Mouse (Mus musculus) kidney, postnatal 36 days (tissue): ENCODE measurements around the gene Necab2.

ENCODE experiments used
- DNase-seq, 2 experiments: peaks; one replicate each; pipeline ENCODE4 v3.0.0; 2021 to 2022; ENCODE audit warnings: mixed read lengths in 2 of 2

The Necab2 gene

DNA sequence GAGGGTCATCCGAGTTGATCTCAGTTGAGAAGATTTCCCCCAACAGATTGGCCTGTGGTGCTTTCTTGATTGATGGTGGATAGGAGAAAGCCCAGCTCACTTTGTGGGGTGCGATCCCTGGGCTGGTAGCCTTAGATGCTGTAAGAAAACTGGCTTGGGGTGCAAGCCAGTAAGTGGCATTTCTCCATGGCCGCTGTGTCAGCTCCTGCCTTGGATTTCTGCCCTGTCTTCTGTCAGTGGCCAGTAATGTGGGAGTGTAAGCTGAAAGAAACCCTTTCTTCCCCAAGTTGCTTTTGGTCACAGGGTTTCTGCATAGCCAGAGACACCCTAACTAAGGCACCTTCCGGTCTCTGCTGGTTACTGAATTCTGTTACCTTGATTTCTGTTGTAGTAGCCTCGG is 9.5 kb downstream of the Necab2 start:
- DNase-seq, result no peak

DNA sequence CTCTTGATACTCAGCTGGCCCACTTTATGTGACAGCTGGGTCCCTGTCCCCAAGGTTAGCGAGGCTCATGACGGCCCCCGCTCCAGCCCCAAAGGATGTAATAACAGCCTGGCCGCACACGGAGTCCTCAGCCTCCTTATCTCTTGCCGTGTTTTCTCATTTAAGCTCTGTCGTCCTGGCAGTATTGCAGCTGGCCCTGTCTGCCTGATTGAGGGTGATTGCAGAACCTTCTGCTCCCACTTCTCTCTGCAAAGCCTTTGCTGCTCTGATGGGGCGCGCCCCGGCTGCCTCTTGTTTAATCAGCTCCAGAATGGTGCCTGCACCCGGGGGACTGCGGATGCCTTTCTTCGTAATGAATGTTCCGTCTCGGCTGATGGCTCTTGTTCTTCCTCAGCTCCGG is 13.2 kb downstream of the Necab2 start:
- no peak for DNase-seq

DNA sequence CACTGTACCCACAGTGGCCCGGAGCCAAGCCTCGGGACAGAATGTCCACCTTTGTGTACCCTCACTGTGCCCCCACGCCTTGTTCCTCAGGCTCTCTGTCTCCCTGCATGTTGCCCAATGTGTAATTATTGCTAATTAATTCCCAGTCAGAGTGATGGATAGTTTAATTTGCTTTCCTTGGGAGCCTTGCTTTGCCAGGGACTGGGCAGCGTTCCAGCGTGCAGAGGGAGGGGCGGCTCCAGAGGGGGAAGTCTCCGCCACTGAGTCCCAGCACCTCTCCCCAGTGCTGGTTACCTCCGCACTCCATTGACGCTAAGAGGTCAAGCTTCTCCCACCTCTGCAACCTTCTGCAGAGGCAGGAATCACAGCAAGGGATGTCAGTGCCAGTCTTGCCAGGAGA is 14.8 kb downstream of the Necab2 start:
- no peak for DNase-seq

DNA sequence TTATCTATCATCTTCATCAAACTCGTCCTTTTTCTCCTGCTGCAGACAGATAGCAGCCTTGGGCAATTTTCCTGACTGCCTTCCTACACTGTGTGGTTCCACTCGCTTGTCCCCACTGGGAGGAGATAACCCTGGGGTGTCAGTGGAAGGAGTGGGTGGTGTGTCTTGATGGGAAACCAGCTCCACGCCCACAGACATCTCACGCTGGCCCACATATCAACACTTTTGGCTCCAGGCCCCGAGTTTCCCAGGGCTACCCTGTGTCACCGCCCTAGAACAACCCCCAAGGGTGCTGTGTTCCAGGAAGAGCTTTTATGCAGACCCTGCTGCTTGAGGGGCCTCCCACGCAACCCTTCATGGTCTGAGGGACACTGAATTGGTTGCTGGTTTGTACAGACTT is 17.2 kb downstream of the Necab2 start:
- DNase-seq, result no peak

DNA sequence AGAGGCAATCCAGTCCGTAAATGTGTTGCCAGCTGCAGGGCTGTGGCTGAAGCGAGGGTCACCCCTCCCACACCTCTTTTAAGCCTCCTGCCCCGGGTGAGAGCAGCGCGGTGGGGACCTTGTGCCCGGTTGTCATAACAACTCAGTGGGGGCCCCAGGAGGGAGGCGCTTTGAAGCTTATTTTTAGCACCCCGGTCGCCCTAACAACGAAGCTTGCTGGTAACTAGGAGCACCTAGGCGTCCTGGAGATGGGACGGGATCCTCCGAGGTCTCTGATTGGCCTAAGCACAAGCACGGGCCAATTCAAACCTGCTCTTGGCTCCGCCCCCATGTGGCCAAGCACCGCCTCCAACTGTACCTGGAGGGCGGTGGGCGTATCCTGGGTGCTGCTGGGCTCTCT is 19.6 kb downstream of the Necab2 start:
- DNase-seq, result peak in 1 of 2 experiments; percentile 29

DNA sequence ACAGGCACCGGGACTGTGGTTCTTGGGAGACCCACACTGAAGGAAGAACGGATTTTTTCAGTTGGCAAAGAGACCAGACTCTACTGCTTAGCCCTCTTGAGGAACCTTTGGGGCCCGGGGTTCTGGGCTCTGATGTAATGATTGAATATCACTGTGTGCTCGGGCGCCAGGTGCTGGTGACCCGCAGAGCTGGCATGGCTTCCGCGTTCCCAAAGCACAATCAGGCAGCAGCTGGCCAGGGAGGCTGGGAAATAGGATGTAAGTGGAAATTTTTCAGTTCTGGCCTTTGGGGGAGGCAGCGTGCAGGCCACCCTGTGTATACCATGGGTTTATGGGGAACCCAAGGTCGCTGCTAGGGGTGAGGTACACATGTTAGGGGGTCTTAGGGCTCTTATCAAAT is 20.3 kb downstream of the Necab2 start:
- DNase-seq, result no peak

DNA sequence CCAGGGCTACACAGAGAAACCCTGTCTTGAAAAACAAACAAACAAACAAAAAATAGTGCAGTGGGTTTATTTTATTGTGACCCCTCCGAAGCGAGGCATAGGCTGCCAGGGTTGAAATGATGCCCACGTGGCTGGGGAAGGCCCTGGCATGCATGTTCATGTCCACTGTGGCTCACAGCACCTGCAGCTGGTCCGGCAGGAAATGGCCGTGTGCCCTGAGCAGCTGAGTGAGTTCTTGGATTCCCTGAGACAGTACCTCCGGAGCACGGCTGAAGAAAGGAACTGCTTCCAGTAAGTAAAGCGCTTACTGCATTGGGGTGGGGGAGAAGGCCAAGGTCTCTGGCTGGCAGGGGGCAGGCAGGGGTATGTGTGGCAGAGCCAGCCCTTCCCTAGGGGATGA is 21.6 kb downstream of the Necab2 start:
- no peak for DNase-seq

DNA sequence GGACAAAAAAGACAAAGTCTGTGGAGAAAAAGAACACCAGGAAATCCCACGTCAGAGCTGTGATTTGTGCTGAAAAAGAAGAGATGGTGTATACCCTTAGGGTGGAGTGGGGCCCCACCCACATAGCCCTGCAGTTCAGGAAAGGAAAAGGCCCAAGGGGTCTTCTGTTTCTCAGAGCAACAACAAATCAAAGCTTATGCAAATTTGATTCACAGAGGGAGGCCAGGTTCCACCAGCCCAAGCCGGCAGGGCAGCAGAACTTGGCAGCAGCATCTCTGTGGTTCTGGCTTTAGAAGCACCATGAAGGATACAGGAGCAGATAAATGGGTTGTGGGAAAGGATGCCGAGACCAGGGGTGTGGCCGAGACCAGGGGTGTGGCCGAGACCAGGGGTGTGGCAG is 32.2 kb downstream of the Necab2 start:
- no peak for DNase-seq

DNA sequence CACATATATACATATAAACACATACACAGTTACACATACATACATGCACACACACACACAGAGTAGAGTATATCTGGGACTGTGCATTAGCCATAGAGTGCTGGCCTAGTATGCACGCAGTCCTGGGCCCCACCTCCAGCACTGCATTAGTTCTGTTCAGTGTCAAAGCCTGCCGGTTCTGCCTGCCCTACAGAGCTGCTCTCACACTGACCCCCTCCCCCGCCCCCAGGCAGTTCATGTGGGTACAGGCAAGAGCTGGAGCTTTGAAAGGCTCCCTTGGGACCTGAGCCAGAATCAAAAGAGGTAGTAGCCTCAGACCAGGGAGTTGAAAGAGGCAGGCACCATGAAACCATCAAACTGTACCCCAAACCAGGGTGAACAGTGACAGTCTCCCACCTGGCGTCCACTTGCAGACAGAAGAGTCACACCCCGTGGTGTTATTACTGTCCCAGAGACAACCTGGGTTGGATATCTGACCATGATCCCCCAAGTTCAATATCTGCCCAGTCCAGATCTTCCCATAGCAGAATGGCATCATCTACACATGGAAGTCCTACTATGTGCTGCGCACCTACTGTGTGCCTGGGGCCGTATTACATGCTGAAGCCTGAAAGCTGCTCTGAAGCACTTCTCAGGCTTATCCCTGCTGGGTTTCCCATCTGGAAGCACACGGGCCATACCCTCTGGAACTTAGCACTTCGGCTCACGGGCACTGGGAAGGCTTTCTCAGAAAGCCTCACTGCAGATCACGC is 37.8 kb downstream of the Necab2 start:
- no peak for DNase-seq

DNA sequence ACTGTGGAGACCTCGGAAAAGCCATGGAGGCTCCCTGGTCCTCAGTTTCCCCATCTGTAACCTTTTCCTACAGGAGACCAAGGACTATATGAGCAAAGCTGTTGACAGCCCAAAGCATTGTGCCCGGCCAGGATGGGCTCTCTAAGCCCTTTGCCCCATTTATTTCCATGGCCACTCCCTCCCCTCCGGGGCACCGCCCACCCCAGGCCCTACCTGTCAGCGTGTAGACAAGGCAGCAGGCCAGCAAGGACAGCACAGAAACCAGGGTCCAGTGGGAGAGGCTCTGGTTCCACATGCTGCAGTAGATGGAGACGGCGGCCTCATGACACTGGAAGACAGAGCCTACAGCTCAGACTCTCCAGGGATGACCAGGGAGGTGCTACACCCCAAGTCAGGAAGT is 40.6 kb downstream of the Necab2 start:
- peak; percentile 36 to 57 for DNase-seq

DNA sequence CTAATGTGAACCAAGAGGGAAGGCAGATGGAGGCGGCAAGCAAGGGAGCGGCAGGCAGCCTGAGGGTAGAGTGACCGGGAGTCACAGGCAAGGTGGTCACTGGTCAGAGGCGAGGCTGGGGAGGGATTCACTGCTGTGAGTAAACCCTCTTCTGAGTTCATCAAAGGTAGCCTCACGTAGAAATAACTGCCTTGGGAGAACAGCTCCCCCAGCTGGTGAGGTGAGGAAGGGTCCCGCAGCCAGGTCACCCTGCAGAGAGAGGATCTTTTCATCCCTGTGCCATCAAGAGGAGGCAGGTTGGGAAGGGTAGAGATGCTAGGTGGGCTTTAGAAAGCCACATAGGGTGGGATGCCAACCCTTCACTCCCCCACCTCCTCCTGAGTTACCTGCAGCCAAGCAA is 50.3 kb downstream of the Necab2 start:
- DNase-seq, result peak; percentile 45 to 78

DNA sequence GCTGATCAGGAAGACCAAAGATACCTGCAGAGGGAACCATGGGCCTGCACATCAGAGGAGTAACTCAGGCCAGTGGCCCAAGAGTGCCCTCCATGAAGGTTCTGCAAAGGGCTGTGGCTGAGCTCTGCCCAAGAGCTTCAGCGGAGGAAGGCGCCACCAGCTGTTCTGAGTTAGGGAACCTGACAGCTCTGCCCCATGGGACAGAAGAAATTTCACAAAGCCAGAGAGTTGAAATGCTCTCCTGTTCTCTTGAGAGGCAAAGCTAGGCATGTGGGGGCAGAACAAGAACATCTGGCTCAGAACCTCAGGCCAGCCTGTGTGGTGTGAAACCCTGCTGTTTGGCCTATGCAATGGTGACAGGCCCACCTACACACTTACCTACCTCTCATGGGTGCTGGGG is 53.3 kb downstream of the Necab2 start:
- no peak for DNase-seq

DNA sequence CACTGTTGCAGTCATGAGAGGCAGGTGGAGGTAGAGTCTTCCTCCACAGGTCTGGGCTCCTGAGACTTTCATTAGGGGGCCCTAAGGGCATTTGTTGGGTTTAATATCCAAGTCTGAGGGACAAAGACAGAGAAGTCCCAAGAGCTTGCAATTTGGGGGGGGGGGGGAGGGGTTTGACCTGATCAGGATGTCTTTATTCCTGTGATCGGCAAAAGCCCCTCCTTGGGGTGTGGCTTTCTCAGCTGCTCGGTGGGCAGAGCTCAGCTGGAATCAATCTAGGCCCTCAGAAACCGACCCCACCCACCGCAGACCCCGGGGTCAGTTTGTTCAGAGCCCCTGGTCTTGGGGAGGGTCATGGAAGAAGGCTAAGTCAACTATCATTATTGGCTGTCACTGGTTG is 55.1 kb downstream of the Necab2 start, which contains the start of gene Slc38a8:
Gene Slc38a8 (minus strand): TSS at position 101 of the 400 bp plus-strand sequence.
- no peak for DNase-seq

DNA sequence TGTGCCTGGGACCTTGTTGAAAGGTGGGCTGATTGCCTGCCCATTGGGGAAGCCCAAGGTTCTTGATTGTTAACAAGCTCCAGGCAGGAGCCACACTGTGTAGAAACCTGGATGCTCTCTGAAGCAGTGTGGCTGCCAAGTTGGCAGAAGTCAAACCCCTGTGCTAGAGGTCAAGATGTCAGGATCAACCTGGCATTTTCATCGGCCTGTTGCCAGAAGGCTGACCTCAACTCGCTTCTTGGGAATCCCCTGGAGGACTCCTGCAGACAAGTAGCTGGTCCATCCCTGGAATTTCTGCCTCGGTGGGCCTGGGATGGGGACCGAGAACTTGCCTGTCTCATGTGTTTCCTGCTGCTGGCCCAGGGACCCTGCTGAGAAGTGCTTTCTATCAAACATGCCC is 55.6 kb downstream of the Necab2 start:
- DNase-seq, result peak in 1 of 2 experiments; percentile 13

DNA sequence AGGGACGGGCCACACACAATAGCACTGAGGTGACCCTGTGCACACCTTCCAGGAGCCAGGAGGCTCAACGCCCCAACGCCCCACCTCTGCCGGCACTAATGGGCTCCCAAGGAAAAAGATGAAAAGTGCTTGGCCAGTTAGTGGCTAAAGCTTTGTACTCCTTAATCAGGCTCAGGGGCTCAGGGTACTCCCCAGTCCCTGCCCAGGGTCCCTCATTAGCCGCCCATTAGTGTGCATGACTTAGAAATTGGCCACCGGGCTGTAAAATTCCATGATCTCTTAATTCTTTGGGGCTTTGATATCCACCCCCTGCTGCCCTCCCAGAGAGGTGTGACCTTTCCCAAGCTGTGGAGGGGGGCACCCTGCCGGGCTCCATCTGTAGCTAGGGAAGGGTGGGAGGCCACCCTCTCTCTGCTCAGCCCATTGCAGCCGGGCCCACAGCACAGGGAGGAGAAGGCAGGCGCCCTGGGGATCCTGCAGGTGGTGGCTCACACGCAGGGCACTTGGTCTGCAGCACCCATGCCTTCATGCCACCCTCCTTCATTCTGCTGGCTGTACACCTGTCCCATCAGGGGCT is 56.8 kb downstream of the Necab2 start:
- no peak for DNase-seq

DNA sequence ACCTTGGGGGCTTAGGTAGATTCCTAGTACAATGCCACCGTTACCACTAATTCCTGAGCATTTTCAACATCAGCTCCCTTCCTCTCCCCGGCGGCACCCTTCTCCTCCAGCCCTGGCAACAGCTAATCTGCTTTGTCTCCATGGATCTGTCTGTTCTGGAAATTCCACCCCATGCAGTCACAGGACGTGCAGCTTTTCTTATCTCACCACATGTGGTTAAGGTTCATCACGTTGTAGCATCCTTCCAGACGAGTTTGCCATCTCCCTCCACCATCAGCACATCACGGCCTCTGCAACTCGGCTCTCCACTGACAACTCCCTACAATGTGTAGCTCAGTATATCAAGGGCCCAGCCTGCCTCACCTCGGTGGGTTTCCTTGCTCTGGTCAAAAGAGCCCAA is 59.0 kb downstream of the Necab2 start:
- DNase-seq, result no peak

DNA sequence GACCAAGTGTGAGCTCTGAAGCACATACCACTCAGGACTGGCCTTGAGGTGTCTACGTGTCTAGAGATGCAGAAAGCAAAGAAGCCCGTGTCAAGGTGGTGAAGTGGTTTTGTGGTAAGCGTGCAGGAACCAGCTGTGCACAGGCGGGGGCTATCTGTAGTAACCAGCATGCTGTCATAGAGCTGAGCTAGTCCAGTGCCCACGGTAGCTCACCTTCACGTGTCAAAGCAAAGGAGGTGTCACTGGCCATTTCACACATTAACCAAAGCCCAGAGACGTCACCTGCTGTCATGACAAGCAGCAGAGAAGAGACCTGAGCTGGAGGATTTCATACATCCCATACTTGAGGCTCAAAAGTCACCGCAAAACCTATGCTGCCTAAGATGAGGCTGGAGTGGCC is 59.6 kb downstream of the Necab2 start:
- DNase-seq, result no peak

DNA sequence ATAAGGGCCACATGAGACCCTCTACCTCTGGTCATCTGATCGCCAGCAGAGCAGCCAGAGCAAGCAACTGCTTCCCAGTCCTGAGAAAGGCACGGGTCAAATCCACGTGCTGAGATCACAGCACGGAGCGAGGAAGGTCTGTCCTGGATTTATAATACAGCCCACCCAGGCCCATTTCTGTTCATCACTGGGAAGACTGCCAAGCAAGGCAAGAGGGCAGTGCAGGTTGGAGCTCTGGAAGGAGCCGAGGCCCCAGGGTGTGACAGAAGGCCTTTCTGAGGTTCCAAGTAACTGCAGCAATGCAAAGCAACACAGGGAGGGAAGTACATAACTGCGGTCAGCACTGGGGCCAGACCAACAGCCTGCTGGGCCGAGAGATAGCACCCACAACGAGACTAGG is 64.0 kb downstream of the Necab2 start:
- no peak for DNase-seq

DNA sequence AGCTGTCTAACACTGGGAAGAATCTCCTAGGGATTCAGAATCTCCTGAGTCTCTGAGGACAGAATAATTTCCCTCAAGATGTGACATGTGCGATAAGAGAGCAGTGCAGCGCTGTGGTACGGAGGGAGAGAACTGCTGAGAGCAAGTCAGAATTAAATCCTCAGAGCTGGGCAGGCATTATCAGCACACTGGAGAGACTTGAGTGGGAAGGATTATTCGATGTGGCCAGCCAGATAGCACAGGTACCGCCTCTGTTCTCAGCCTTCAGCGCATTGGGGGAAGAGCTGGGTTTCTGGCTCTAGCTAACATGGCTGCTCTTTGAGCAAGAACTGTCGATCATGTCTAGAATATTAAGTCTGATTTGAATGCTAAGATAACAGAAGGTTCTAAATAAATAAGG is 65.2 kb downstream of the Necab2 start:
- no peak for DNase-seq

DNA sequence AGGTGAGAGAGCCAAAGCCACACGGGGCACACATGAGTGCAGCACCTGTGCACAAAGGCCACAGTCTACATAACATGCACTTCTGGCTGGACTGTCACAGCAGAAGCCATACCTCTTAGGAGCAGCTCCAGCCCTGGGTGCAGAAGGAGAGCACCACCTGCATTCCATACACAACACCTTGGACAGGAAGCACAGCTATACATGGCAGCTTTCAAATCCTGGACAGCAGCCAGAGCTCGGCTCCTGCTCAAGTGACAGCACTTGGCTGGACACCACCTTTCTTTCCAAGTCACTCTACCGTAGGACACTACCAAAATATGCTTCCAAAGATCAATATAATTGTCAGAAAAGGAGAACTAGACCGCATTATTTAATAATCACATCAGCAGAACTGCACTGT is 66.9 kb downstream of the Necab2 start:
- DNase-seq, result no peak

DNA sequence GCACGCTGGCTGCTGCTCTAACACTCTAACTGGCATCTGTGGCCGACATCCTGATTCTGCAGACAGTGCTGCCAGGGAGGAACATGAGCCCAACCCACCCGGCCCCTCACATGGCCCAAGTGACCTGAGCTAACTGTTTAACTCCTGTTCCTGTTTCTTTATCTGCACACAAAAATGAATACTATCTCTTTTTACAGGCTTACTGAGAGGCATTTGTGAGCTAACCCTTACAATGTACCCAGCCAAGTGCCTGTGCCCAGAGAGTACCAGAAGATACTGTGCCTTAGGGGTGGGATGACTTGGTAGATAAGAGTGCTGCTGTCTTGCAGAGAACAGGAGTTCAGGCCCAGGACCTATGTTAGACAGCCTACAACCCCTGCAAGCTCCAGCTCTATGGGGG is 68.4 kb downstream of the Necab2 start:
- DNase-seq, result no peak

DNA sequence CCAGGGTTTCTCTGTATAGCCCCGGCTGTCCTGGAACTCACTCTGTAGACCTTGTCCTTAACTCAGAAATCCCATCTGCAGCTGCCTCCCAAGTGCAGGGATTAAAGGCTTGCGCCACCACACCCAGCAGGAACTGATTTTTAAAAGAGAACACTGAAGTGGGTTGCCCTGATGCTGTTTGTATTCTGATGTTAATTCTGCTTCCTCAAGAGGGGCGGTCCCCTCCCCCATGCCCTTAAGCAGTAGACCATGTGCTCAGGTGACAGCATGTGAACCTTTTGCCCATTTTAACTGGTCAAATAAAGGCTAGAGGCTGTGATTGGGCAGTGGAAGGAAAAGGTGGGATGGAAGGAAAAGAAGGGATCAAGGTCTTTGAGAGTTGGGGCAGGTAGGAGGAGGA is 69.2 kb downstream of the Necab2 start:
- no peak for DNase-seq

DNA sequence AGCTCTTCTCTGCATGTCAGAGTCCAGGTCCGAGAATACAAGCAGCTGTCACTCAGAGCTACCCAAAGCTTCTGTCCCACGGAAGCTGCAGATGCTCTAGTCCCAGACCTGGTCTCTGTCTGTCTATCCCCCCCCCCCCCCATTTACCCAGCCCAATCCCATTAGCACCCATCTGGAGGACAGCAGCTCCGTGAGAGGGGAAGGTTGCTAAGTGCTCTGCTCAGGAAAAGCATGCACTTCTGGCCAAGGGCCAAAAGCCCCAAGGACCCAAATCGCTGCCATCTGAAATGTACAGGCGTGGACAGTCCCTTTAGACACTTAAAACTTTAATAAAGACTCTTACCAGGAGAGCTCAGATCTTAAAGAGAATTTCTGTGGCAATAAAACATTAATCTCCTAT is 70.2 kb downstream of the Necab2 start:
- no peak for DNase-seq

DNA sequence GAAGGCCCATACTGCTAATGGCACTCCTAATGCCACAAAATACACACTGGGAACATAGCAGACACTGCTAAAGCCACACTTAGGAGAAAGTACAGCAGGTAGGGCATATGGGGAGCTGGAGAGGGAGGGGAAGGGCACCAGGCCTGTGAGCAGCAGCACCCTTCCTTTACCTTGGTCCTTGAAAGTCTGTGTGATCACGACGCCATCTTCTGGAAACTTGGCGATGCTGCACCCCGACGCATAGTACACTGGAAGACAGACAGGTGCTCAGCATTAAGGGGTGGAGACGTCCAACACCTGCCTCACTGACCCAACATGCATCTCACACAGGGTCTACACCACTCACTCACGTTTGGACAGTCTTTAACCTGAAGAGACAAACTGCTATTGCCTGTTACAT is 73.6 kb downstream of the Necab2 start:
- no peak for DNase-seq
